Mouse (Mus musculus) CH12.LX (cell line): ENCODE measurements at regions not wholly inside any gene's neighbourhood (a gene's known extent, or its start where the extent isn't known, plus 50 kb on each side); places are given as distances from the start of the nearest gene placed in this dataset.

Experiments
- DNase-seq: peaks from one replicate; pipeline ENCODE4 v3.0.0-alpha.2; 2013; ENCODE audit errors: extremely low read depth
- H3K27ac ChIP-seq: 2 replicates; pipeline ENCODE4 v1.5.1; 2012; ENCODE audit warnings: low read depth, mild to moderate bottlenecking, control low read depth, moderate library complexity; ENCODE audit not compliant: insufficient read depth
- H3K27me3 ChIP-seq: replicated peaks from 2 replicates; pipeline ENCODE3; 2012; ENCODE audit warnings: inconsistent platforms
- H3K36me3 ChIP-seq, 2 experiments: replicated peaks in 1 of 2; 2 replicates each; pipeline versions ENCODE3 to v1.6.1; 2012; ENCODE audit warnings: inconsistent platforms in 1 of 2, low read length in 1 of 2, mild to moderate bottlenecking in 1 of 2, mixed read lengths in 1 of 2, moderate library complexity in 1 of 2; ENCODE audit not compliant: control insufficient read depth in 1 of 2, insufficient read depth in 1 of 2
- H3K4me1 ChIP-seq, 2 experiments: 2 replicates each; pipeline ENCODE4 v1.6.1; 2012; ENCODE audit warnings: inconsistent platforms in 1 of 2, moderate library complexity in 1 of 2; ENCODE audit not compliant: insufficient read depth in 2 of 2, control insufficient read depth in 1 of 2
- H3K4me2 ChIP-seq: 2 replicates; pipeline ENCODE4 v1.6.1; 2012; ENCODE audit warnings: low read depth, mild to moderate bottlenecking, control low read depth; ENCODE audit not compliant: poor library complexity, insufficient read depth, severe bottlenecking
- H3K4me3 ChIP-seq, 3 experiments: fragments of 150-350 bp in 1 of 3; sonication (generic) in 1 of 3; replicated peaks in 1 of 3; 2 replicates each; pipeline versions ENCODE3 to v1.5.1; 2011 to 2012; ENCODE audit warnings: low read depth in 2 of 3, low read length in 2 of 3, mild to moderate bottlenecking in 2 of 3, moderate library complexity in 2 of 3, control low read depth in 1 of 3, improper control_type of control experiment in 1 of 3, inconsistent platforms in 1 of 3, mixed read lengths in 1 of 3; ENCODE audit not compliant: poor library complexity in 1 of 3
- H3K79me2 ChIP-seq: replicated peaks from 2 replicates; pipeline ENCODE4 v1.6.1; 2012; ENCODE audit warnings: mild to moderate bottlenecking, moderate library complexity; ENCODE audit not compliant: control insufficient read depth, poor library complexity, insufficient read depth, severe bottlenecking; ENCODE audit errors: extremely low read depth
- H3K9ac ChIP-seq: 2 replicates; pipeline ENCODE4 v1.6.1; 2012; ENCODE audit warnings: low read depth, mild to moderate bottlenecking, control low read depth, moderate library complexity; ENCODE audit not compliant: insufficient read depth
- H3K9me3 ChIP-seq: replicated peaks from 2 replicates; pipeline ENCODE3; 2012; ENCODE audit warnings: low read length, inconsistent platforms, mixed read lengths
- BHLHE40 ChIP-seq: IDR thresholded peaks from 2 replicates; pipeline ENCODE4 v1.6.1; 2011; ENCODE audit warnings: mild to moderate bottlenecking, low read depth, low read length, improper control_type of control experiment
- CHD1 ChIP-seq: IDR thresholded peaks from 2 replicates; pipeline ENCODE4 v1.6.1; 2012; ENCODE audit warnings: low read depth, low read length, improper control_type of control experiment, inconsistent platforms
- EP300 ChIP-seq: IDR thresholded peaks from 2 replicates; pipeline ENCODE4 v1.6.1; 2011; ENCODE audit warnings: low read length, improper control_type of control experiment
- JUND ChIP-seq: conservative IDR thresholded peaks from 2 replicates; pipeline ENCODE4 v1.6.1; 2011; ENCODE audit warnings: low read depth, low read length, improper control_type of control experiment
- MAFK ChIP-seq: IDR thresholded peaks from 2 replicates; pipeline ENCODE4 v1.6.1; 2011; ENCODE audit warnings: low read length, improper control_type of control experiment; ENCODE audit not compliant: insufficient replicate concordance
- MAX ChIP-seq: IDR thresholded peaks from 2 replicates; pipeline ENCODE4 v1.6.1; 2011; ENCODE audit warnings: low read length, improper control_type of control experiment
- MEF2A ChIP-seq: IDR thresholded peaks from 2 replicates; pipeline ENCODE4 v1.6.1; 2014; ENCODE audit warnings: low read depth, mild to moderate bottlenecking, inconsistent platforms, low read length, improper control_type of control experiment, borderline replicate concordance
- MXI1 ChIP-seq: IDR thresholded peaks from 2 replicates; pipeline ENCODE4 v1.6.1; 2011; ENCODE audit warnings: mild to moderate bottlenecking, low read depth, low read length, improper control_type of control experiment
- MYC ChIP-seq: IDR thresholded peaks from 2 replicates; pipeline ENCODE4 v1.6.1; 2011; ENCODE audit warnings: low read depth, mild to moderate bottlenecking, improper control_type of control experiment, low read length
- NELFE ChIP-seq: IDR thresholded peaks from 2 replicates; pipeline ENCODE4 v1.6.1; 2011; ENCODE audit warnings: low read depth, low read length, improper control_type of control experiment
- NRF1 ChIP-seq: IDR thresholded peaks from 2 replicates; pipeline ENCODE4 v1.6.1; 2014; ENCODE audit warnings: low read depth, mild to moderate bottlenecking, inconsistent platforms, low read length, improper control_type of control experiment, moderate library complexity
- POLR2AphosphoS2 ChIP-seq: IDR thresholded peaks from 2 replicates; pipeline ENCODE4 v1.6.1; 2011; ENCODE audit warnings: low read depth, low read length, improper control_type of control experiment
- RAD21 ChIP-seq: IDR thresholded peaks from 2 replicates; pipeline ENCODE4 v1.6.1; 2011; ENCODE audit warnings: low read depth, mild to moderate bottlenecking, low read length, improper control_type of control experiment, moderate library complexity
- RCOR1 ChIP-seq: conservative IDR thresholded peaks from 2 replicates; pipeline ENCODE4 v1.6.1; 2012; ENCODE audit warnings: low read depth, mild to moderate bottlenecking, inconsistent platforms, low read length, improper control_type of control experiment
- SMC3 ChIP-seq: IDR thresholded peaks from 2 replicates; pipeline ENCODE4 v1.6.1; 2011; ENCODE audit warnings: low read depth, low read length, improper control_type of control experiment
- TBP ChIP-seq: conservative IDR thresholded peaks from 2 replicates; pipeline ENCODE4 v1.6.1; 2011; ENCODE audit warnings: low read depth, low read length, improper control_type of control experiment
- TCF12 ChIP-seq: IDR thresholded peaks from 2 replicates; pipeline ENCODE4 v1.6.1; 2014; ENCODE audit warnings: low read depth, mild to moderate bottlenecking, inconsistent platforms, low read length, improper control_type of control experiment
- USF1 ChIP-seq: IDR thresholded peaks from 2 replicates; pipeline ENCODE4 v1.6.1; 2014; ENCODE audit warnings: low read depth, mild to moderate bottlenecking, inconsistent platforms, low read length, improper control_type of control experiment
- ZKSCAN1 ChIP-seq: IDR thresholded peaks from 2 replicates; pipeline ENCODE4 v1.6.1; 2012; ENCODE audit warnings: low read depth, inconsistent platforms, low read length, improper control_type of control experiment, borderline replicate concordance
- ZMIZ1 ChIP-seq: IDR thresholded peaks from 2 replicates; pipeline ENCODE4 v1.6.1; 2012; ENCODE audit warnings: low read depth, mild to moderate bottlenecking, inconsistent platforms, low read length, improper control_type of control experiment
- dilution Hi-C: fragments of 300-500 bp; cut with MboI; formaldehyde crosslinking; loops from 2 replicates; pipeline ENCODE4 v1.14.3; 2020; ENCODE audit warnings: low sequenced_read_pairs; ENCODE audit not compliant: extremely low pct_unique_long_range_greater_than_20kb, extremely low pct_ligation_motif_present
- in situ Hi-C: fragments of 300-500 bp; cut with MboI; formaldehyde crosslinking; loops from 3 replicates; pipeline ENCODE4 v1.14.3; 2019; ENCODE audit warnings: low sequenced_read_pairs, low pct_ligation_motif_present, low pct_unique_long_range_greater_than_20kb, mixed read lengths

DNA sequence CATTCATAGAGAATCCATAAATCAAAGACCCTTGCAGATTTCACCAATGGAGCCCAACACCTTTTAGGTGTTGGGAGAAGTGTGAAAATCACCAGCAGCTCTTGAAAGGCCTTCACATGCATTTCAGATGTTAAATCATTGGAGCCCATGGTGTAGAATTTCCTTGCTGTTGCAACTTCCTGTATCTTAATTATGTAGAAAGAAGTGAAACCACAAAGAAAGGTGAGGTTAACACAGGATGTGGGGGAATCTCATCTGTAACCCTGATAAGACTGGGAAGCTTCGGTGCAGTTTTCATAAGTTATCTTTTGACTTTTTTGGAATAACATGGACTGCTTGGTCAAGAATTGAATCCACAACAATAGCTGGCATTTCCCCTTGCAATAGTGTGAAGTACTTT is 75.5 kb upstream of the Inhba start:
- H3K4me3 ChIP-seq: no peak overlapping the region
- no peak overlapping the region for H3K9ac ChIP-seq
- in situ Hi-C loops (no loop called here), dilution Hi-C loops (no loop called here)
- peak; percentile 28 for DNase-seq
- H3K9me3 ChIP-seq: no peaks in the 10 kb centered on the region
- H3K27me3 ChIP-seq: no peaks in the 10 kb centered on the region
- peaks cover 0 to 10% of the 10 kb centered on the region in 2 experiments; a peak in 2 of 4 replicates for H3K4me1 ChIP-seq
- TF ChIP-seq BHLHE40: no peak
- TF ChIP-seq MEF2A: no peak
- TF ChIP-seq TBP: no peak
- TF ChIP-seq NRF1: no peak
- no peak for TF ChIP-seq CHD1
- no peak for TF ChIP-seq MAFK
- TF ChIP-seq NELFE: no peak
- TF ChIP-seq, all 38 proteins: peak for 0
- no peak overlapping the region for H3K4me2 ChIP-seq
- H3K79me2 ChIP-seq: no peaks in the 10 kb centered on the region
- H3K36me3 ChIP-seq: no peaks in the 10 kb centered on the region
- no peak overlapping the region for H3K27ac ChIP-seq

DNA sequence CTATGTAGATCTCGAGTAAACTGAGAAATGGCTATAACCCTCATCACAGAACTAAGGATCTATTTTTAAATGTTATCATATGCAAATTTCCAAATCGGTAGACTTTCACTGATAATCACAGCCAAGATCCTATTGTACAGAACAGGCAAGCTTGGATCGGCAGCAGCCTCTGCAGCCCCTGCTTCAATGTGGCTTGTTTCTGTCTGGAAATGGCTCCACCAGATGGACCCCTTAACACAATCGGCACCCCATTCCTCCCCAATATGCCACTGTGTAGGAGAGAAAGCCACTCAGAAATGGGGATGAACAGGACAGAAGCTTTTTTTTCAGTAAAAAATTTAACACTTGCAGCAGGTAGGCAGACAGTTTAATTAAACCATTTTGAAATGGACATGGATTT is 61.5 kb upstream of the Inhba start:
- dilution Hi-C loops (no loop called here), in situ Hi-C loops (no loop called here)
- TF ChIP-seq USF1: no peak
- TF ChIP-seq ZKSCAN1: no peak
- TF ChIP-seq EP300: no peak
- no peak for TF ChIP-seq MAX
- TF ChIP-seq MAFK: no peak
- no peak for TF ChIP-seq TCF12
- no peak for TF ChIP-seq SMC3
- no peak for TF ChIP-seq ZMIZ1
- TF ChIP-seq MYC: no peak
- no peak for TF ChIP-seq POLR2AphosphoS2
- no peak for TF ChIP-seq MXI1
- no peak for TF ChIP-seq JUND
- TF ChIP-seq RAD21: no peak
- no peak for TF ChIP-seq BHLHE40
- TF ChIP-seq NELFE: no peak
- TF ChIP-seq RCOR1: no peak
- TF ChIP-seq, all 38 proteins: peak for 0
- Histone ChIP-seq H3K36me3 (no peaks in the 10 kb centered on the region), H3K4me2 (no peak overlapping the region), H3K4me1 (peaks cover 0 to 4% of the 10 kb centered on the region in 2 experiments; a peak in 1 of 4 replicates), H3K27ac (no peak overlapping the region), H3K79me2 (no peaks in the 10 kb centered on the region), H3K4me3 (no peak overlapping the region), H3K27me3 (no peaks in the 10 kb centered on the region), H3K9ac (no peak overlapping the region), H3K9me3 (no peaks in the 10 kb centered on the region)
- no peak for DNase-seq
